Mouse (Mus musculus): ENCODE data around the gene Retsat.

The Retsat gene

DNA sequence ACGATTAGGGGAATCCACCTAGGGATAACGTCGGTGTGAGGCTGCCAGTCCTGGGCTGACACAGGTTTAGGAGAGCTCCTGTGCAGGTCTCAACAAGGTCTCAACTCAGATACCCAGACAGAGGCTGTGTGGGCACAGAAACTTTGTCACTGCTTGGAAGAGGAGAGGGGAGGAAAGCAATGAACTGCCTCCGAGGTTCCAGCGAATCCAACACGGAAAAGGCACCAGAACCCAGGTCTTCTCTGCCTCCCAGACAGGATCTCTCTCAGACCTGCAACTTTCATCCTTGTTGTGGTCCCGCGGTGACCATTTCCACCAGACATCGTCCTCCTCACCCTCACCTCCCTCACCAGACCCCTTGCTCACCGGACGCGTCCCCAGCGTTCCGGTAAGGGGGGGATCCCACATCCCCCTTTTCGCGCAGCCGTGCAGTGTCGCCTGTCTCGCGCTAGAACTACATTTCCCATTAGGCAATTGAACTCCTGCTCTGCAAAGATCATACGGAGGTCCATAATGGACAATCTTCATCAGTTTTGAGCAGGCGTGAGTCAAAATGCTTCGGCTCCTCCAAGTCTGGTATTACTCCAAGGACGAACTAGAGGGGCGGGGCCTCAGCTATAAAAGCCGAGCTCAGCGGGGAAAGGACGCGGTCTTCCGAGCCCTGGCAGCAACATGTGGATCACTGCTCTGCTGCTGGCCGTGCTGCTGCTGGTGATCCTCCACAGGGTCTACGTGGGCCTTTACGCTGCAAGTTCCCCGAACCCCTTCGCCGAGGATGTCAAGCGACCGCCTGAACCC, at the start of gene Retsat, which contains the start of gene Elmod3:
TSS of gene Retsat (plus strand) at position 520 of the 798 bp plus-strand sequence.
TSS of gene Elmod3 (minus strand) at position 458 of the 798 bp plus-strand sequence.
- peak; percentile 95 for DNase-seq (ENCODE audit: low spot score)

DNA sequence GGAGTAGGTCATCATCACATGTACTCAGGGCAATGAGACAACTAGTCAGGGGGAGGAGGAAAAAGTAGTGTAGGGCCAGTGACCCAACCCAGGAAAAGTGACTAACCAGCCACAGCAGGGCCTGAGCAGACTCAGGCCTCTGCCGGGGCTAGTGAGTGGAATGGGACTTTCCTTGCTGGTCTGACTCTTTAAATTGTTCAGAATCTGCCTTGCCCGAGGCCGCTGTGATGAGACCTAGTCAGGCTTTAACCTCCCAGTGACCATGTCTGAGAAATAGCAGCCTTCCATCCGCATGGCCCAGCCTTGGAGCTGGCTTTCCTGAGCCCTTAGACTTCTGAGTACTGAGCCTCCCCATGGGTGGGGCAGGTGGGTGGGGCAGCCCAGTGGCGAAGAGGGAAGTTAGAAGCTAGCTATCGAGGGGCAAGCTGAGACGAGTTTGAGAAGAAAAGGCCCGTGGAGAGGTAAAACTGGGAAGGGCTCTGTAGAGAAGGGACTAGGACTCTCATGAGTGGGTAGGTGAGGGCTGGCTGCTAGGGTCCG, 49.2 kb upstream of the Retsat start:
- no peak for DNase-seq (ENCODE audit: low spot score)

DNA sequence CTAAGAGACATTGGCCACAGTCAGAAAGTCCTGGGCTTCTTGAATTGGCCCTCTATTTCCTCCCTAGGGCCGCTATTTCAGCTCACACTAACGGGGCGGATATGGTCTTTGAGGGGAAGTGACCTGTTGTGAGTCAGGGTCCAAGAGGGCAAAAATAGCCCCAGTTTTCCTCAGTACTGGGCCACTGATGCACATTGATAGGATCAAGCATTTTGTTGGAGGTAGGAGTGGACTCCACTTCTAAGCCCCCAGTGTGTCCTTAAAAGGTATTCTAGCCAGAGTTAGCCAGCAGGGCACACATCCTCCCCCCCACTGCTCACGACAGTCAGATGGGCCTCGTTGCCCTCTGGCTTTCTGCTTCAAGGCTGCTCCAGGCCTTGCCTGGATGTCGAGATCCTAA, 48.2 kb upstream of the Retsat start:
- DNase-seq (ENCODE audit: low spot score), result no peak

DNA sequence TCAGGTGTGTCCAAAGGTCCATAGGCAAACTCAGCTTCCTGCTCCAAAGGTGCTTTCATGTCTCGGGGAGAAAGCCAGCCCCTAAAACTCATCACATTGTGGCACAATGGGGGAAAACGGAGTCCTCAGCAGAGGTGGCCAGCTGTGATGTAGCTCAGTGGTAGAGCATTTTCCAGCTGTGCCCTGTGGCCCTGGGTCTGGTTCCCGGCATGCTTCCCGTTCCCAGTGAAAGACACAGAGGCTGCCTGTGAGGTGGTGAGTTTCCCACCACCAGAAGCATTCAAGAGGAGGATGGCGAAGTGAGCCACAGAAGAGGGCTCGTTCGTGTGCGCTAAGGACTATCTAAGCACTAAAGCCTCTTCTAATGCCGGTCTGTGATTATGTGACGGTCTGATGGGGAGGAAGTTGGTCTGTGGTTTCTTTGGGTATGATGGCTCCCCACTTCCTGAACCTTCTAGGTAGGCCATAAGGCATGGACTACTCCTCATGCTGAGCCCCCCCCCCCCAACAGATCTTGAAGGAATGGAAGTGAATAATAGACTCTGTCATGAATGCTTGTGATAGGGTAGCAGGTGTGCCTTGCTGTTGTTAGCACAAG, 47.7 kb upstream of the Retsat start:
- no peak for DNase-seq (ENCODE audit: low spot score)

DNA sequence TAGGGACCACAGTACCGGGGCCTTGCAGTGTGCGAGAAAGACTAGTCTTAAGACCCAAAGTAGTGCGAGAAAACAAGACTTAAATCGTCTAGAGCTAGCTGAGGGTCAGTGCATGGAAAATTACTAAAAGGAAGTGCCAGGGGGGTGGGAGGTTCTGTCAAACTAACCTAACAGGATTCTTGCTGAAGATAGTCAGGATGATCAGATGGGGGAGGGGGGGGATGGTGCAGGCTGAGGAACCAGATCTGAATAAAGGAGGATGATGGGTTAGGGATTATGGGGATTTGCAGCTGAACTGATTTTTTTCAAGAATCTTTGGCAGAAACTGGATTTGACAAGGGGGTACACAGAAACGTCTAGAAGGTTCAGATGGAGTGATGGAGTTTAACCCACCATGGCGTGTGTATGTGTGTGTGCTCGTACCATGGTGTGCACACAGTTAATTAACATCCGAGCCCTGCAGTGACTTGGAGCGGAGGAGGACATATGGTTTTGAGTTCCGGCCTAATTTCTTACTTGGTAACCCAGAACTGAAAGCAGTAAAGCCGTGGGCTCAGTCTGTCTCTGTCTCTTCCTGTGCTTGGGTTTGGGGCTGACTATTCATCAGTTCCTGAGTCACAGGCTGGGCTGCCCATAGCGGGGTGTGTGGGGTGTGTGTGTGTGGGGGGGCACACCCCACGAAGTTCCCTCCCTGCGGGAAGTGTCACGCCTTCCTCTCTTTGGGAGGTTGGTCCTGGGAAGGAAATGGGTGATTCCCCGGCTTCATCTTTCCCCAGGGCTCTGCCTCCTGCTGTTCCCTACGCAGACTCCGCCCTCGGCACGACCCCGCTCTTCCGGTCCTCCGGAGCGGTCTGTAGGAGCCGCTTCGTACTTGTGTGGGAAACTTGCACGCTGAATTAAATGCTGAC, 45.9 kb upstream of the Retsat start:
- peak; percentile 60 for DNase-seq (ENCODE audit: low spot score)

DNA sequence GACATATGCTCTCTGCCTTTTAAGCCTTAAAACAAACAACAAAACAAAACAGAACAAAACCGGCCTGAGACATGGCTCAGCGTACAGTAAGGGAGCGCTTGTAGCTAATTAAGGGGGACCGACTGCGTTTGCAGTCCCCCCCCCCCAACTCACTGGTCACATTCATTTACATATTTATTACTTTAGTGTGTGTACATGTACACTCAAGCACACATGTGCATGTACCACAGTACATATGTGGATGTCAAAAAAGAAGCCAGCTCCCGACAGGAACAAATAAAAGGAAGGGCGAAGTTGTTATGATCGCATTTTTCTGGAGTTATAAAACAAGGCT, 45.2 kb upstream of the Retsat start:
- DNase-seq (ENCODE audit: low spot score), result no peak

DNA sequence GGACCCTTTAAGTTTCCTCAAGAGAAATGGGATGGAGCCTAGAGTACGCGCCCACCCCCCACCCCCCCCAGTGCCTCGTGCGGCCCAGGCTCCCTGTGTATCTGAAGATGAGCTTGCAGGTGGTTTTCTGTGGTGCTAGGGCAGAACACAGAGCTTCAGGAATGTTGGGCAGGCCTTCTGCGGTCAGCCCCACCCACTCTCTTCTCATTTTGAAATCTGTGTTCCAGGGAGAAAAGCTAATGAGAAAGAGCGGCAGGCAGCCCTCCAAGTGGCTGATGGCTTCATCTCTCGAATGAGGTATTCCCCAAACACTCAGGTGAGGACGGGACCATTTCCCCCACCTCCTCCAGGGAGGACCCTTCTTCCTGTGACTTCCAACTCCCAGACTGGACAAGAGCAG, 37.5 kb upstream of the Retsat start:
- no peak for DNase-seq (ENCODE audit: low spot score)

DNA sequence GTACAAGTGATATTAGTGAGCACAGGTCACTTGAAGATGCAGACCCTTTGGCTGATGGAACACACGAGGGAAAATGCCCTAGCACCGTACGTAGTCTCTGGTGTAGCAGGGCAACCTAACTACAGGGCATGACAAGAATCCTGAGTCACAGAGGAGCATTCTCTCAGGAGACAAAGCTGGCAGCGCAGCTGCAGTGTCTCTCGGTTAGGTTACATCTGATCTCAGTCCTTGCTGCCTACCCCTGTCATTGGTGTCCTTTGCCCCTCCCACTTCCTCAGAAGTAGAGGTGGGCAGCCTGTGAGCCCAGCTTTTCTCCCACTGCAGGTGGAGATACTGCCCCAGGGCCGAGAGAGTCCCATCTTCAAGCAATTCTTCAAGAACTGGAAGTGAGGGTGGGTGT, 35.8 kb upstream of the Retsat start:
- no peak for DNase-seq (ENCODE audit: low spot score)

DNA sequence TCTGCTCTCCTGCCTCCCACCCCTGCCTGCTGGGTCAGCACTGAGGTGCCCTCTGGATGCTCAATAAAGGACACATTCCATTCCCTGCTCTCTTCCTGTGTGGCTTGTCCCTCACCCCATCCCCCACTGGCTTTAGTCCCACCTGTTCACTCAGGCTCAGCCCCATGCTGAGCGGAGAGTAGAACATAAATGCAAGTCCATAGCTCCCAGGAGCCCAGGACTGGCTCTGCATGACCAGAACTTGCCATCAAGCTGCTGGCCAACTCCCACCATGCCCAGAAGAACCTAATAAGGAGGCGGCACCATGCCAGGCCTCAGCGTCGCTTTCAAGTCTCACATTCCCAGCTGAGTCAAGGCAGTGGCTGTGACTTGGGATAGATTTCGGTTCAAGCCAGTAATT, 35.4 kb upstream of the Retsat start:
- no peak for DNase-seq (ENCODE audit: low spot score)

DNA sequence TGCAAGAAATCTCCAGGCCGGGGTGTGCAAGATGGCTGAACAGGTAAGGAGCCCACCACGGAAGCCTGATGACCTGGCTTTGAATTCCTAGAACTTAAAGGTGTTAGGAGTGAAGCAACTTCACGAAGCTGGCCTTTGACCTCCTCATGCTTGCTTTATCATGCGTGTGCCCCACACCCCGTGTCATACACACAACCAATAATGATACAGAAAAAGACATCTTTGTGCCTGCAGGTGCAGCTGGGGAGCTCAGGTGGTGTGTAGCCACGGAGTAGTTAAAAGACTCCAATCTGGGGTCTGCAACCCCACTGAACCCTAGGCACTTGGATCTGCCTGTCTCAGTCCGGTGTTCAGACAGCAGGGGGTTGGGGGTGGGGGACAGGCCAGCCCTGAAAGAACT, 32.8 kb upstream of the Retsat start:
- DNase-seq (ENCODE audit: low spot score), result no peak

DNA sequence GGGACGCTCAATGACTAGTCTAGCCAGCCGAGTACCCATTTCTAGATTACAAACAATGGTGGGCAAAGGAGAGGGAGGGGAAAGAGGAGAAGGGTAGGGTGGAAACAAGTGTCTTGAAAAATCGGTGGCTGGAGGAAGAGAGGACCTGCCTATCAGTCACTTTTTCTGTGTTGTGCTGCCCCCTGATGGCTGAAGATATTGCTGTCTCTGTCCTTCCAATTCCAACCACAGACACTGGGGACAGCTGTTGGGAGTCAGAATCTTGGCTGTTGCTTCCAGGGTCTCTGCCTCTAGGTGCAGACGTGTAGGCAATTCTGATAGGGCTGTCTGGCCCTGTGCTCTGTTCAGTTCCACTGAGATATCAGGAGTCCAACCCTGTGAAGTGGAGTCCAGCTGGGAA, 32.2 kb upstream of the Retsat start:
- peak; percentile 78 for DNase-seq (ENCODE audit: low spot score)

DNA sequence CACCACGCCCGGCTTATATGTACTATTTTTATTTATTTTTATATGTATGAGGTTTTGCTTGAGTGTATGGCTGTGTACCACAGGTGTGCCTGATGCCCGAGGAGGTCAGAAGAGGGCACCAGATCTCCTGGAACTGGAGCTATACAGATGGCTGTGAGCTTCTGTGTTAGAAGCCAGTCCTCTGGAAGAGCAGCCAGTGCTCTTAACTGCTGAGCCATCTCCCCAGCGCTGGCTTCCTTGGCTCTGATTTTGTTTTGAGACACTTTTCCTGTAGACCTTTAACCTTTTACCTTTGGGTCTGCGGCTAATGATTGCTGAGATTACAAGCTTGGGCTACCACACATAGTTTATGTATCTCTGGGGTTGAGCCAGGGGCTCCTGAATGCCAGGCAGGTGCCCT, 30.8 kb upstream of the Retsat start:
- DNase-seq (ENCODE audit: low spot score), result no peak

DNA sequence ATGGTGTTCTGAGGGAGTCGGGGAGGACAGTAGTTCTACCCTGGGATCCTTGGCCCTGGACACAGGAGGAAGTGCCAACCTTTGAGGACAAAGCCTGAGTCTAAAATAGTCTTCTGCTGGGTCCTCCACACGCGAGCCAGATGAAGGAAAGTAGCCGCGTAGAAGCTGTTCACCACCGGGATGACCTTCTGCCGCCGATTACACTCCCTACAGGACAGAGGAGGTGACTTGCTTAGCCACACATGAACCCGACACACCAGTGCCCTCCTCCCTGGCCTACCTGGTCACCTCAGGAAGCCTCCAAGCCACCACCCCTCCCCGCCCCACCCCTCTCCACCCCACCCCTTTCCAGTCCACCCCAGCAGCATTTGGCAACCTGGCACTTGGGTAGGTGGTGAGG, 29.5 kb upstream of the Retsat start:
- DNase-seq (ENCODE audit: low spot score), result no peak

DNA sequence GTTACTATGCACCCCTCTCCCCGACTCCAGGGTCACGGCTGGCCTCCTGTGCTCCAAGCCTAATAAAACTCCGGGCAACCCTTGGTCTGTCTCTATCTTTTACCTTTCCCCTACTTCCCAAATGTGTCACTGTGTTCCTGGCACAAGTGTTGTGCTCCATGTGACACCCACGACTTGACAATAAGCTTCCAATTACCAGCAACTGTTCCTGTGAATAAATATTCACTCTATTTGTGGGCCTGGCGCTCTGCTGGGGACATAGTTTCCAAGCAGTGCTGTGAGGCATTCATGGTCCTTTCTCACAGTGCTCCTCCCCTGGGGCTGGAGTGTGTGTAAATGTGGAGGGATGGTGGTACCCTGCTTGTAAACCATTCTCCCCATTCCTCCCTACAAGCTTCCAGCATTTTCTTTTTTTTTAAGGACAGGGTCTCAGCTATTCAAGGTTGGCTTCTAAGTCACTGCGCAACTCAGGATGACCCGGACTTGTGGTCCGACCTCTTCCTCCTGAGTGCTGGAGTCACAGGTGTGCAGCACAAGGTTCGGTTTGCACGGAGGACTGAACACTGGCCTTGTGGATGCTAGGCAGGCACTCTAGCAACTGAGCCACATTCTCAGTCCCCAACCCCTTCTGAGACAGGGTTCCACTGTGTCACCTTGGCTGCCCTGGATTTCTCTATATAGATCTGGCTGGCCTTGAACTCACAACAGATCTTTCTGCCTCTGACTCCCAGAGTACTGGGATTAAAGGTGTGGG, 27.5 kb upstream of the Retsat start:
- DNase-seq (ENCODE audit: low spot score), result no peak

DNA sequence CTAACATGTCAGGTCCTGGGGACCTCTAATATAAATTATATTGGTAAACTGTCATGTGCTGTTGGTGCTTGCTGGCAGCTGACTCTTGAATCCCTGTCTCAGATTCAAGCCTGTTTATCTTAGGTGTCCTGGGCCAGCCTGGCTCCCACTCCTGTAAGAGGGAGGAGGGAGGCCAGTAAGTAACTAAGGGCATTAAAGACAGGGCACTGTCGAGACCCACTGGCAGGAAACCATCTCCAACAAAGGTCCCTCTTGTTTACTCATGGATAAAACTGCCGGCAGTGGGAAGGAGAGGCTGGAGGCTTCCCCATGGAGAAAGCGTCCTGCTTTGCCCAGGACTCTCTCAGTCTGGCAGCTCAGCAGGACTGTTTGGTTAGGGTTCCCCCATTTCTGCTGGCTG, 26.4 kb upstream of the Retsat start:
- DNase-seq (ENCODE audit: low spot score), result no peak

DNA sequence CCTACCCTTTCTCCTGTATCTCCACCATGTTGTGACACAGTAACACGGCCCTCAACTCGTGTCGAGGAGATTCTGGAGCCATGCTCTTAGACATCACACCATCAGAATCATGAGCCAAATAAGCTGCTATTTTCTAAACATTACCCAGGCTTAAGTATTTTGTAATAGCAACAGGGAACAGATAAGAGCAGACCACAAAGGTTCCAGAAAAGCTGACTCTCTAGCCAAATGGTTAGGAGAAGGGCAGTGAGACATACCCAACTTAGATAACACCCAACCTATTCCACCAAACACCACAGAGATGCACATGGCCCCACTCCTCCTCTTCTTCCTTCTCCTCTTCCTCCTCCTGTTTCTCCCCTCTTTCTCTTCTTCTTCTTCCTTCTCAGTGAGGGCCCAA, 22.2 kb upstream of the Retsat start:
- no peak for DNase-seq (ENCODE audit: low spot score)

DNA sequence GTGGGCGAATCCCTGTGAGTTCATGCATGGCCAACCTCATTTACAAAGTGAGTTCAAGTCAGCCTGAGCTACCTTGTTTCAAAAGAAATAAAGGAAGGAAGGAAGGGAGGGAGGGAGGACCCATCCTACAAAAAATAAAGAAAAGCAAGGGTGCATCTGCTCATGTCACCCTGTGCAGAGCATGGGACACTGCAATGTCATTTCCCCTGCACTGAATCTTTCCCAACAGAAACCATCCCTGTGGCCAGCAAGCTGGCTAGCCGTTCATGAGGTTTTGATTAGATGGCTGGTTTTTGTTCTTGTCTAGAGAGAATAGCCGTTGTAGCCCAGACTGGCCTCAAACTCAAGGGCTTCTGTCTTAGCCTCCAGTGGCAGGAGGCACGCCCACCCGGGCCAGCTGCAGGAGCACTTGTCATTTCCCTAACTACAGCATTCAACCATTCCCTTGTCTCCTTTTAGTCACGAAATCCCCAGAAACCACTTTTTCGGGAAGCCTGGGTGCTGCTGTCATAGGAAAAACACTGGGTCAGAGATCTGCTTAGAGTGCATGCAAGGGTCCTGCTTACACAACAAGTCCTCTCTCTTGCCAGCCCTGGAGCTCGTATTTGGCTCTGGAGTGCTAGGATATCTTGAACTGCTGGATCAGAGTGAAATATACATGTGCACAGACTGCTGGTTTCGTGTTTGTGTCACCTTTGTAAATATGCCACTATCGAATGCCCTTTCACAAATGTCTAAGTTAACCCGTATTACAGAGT, 16.5 kb upstream of the Retsat start:
- no peak for DNase-seq (ENCODE audit: low spot score)

DNA sequence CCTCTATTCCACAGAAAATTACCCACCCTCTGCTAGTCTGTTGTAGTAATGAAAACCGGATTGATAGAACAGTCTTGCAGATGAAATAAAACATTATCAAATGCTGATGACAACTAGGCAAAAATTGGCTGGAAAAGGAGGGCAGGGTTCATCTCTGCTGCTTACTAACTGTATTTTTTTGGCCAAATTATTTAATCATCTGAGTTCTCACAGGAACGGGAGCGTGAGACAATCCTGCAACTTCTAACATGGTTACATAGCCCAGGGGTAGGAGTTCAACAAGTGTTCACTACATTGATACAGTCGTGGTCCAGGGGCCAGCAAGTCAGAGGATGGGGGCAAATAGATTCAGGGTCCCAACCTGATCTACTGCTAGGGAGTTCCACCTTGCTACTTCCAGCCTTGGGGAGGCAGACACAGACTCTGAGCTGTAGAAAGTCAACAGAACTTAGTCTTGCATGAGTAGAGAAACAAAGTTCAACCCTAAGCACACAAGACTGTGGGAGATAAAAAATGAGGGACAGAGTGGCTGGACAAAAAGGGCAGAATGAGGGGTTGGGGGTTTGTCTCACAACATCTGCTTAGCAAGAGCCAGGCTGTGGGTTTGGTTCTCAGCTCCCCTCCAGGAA, 14.9 kb upstream of the Retsat start:
- DNase-seq (ENCODE audit: low spot score), result no peak

DNA sequence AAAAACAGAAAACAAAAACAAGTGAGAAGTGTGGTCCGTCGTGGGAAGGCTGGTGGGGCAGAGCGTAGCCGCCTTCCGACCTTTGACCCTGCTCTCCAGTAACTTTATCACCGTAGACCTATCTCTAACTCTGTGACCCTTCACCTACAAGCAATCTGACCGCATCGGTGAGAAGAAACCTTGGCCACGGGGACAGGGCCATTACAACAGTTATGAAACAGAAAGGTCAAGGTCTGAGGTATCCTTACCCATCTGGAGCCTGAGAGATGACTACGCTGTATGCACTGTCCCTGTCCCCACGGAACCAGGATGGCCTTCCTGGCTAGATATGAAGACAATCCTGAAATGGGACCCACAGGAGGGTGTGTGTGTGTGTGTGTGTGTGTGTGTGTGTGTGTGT, 14.1 kb upstream of the Retsat start:
- DNase-seq (ENCODE audit: low spot score), result no peak

DNA sequence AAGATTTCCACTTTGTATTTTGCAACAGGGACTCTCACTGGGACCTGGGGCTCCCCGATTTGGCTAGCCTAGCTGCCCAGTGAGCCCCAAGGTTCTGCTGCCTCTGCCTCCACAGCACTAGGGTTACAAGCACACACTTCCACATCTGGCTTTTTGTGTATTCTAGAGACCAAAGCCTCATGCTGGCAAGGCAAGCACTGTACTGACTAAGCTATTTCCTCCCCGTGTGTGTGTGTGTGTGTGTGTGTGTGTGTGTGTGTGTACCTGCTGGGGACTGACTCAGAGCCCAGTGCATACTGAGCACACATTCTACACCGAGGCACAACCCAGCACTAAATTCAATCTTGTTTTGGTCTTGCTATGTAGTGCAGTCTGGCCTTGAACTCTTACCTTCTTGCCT, 11.6 kb upstream of the Retsat start:
- DNase-seq (ENCODE audit: low spot score), result no peak

DNA sequence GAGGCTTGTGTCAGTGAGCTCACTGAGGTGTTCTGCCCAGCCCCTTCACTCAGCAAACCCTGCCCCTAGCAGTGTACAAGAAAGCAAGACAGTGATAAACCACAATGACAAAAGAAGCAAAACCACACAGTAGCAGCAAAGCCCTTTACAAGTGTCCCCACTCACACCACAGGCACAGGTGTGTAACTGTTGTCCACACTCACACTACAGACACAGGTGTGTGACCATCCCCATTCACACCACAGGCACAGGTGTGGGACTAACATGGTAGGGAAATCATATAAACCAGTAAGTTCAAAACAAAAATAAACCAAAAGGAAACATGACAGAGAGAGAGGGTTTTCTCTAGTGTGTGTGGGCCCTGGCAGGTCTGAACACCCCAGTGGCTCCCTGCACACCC, 10.0 kb upstream of the Retsat start:
- DNase-seq (ENCODE audit: low spot score), result no peak
